Mouse (Mus musculus) liver, adult 2 months (tissue): ENCODE data around the gene H2-Aa. TPM values are rescaled to one million over a fixed set of nuclear protein-coding genes. Genes with fewer than 3 reads are reported as not detected.

Experiments
- DNase-seq: peaks from one replicate; pipeline ENCODE4 v3.0.0-alpha.2; 2011; ENCODE audit warnings: low read depth, low spot score; ENCODE audit errors: extremely low read depth
- H3K27ac ChIP-seq: fragments of 200-500 bp; replicated peaks from 2 replicates; pipeline ENCODE4 v1.5.1; 2012; ENCODE audit warnings: low read depth, mild to moderate bottlenecking, control low read depth, inconsistent platforms, low read length; ENCODE audit not compliant: insufficient read depth
- H3K27me3 ChIP-seq: fragments of 200-500 bp; 2 replicates; pipeline ENCODE4 v1.6.1; 2012; ENCODE audit warnings: mild to moderate bottlenecking, moderate library complexity, low read length, inconsistent platforms; ENCODE audit not compliant: control insufficient read depth, insufficient read depth
- H3K36me3 ChIP-seq: fragments of 200-500 bp; 2 replicates; pipeline ENCODE4 v1.6.1; 2012; ENCODE audit warnings: low read length, inconsistent platforms; ENCODE audit not compliant: control insufficient read depth, insufficient read depth
- H3K4me1 ChIP-seq: fragments of 200-500 bp; 2 replicates; pipeline ENCODE4 v1.6.1; 2011; ENCODE audit warnings: low read length; ENCODE audit not compliant: control insufficient read depth, insufficient read depth
- H3K4me3 ChIP-seq: fragments of 200-500 bp; 2 replicates; pipeline ENCODE4 v1.5.1; 2011; ENCODE audit warnings: low read depth, mild to moderate bottlenecking, control low read depth, low read length, moderate library complexity; ENCODE audit not compliant: insufficient read depth
- H3K79me2 ChIP-seq: fragments of 200-500 bp; 2 replicates; pipeline ENCODE4 v1.6.1; 2012; ENCODE audit warnings: inconsistent platforms, mild to moderate bottlenecking, low read length, moderate library complexity; ENCODE audit not compliant: control insufficient read depth, insufficient read depth
- H3K9ac ChIP-seq: fragments of 200-500 bp; 2 replicates; pipeline ENCODE4 v1.6.1; 2012; ENCODE audit warnings: low read depth, mild to moderate bottlenecking, control low read depth, inconsistent platforms, low read length
- CTCF ChIP-seq: fragments of 200-500 bp; IDR thresholded peaks from 2 replicates; pipeline ENCODE4 v1.5.1; 2011; ENCODE audit warnings: low read depth, low read length, control low read depth
- POLR2A ChIP-seq: fragments of 200-500 bp; IDR thresholded peaks from 2 replicates; pipeline ENCODE4 v1.6.1; 2011; ENCODE audit warnings: low read length, control low read depth; ENCODE audit not compliant: insufficient read depth; ENCODE audit errors: extremely low read depth
- WGBS: fragments of 180-500 bp; shearing (Covaris S2); methylation state at CpG from one replicate; pipeline ENCODE4 v1.1.7; 2018; 5-methylcytosine and 5-hydroxymethylcytosine counted together
- polyA plus RNA-seq: library from polyadenylated mRNA; depleted of rRNA; stranded (reverse); fragments of >200 nt; gene quantifications from 2 replicates; pipeline ENCODE4 v1.2.3, GENCODE M21; 2012
- total RNA-seq: library from RNA; depleted of rRNA; stranded (reverse); fragments of >200 nt; gene quantifications from 2 replicates; pipeline ENCODE4 v1.2.3, GENCODE M21; 2014

Gene H2-Aa
- total and polyA plus RNA-seq, 2 experiments = 32.8 to 78.0 TPM

DNA sequence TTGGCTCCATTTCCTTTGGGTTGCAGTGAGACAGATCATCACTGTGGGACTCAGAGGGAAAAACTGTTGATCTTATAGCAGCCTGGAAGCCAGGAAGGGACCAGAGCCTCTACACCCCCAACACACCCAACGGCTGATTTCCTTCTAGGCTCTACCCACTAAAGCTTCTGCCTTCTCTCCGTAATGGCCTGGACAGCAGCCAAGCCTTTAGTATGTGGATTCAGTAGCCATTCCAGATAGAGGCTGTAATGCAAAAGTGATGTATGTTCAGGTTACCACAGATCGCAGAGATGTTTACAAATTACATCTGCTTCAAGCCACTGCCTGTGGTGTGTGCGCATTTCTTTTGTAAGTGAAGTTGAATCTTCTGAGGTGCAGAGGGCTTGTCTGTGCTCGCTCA lies 27.1 kb downstream of the H2-Aa start:
- Histone ChIP-seq H3K4me1 (peaks cover 5% of the 10 kb centered on the region), H3K79me2 (no peaks in the 10 kb centered on the region), H3K9ac (no peak overlapping the region), H3K27me3 (peaks cover 12% of the 10 kb centered on the region; the same call in 1 of the 2 replicates), H3K27ac (no peak overlapping the region), H3K4me3 (no peak overlapping the region), H3K36me3 (no peaks in the 10 kb centered on the region)
- no peak for DNase-seq
- 72% methylated on average over 5 of the region's 5 CpGs for whole genome bisulfite sequencing
- TF ChIP-seq CTCF = no peak
- no peak for TF ChIP-seq POLR2A

DNA sequence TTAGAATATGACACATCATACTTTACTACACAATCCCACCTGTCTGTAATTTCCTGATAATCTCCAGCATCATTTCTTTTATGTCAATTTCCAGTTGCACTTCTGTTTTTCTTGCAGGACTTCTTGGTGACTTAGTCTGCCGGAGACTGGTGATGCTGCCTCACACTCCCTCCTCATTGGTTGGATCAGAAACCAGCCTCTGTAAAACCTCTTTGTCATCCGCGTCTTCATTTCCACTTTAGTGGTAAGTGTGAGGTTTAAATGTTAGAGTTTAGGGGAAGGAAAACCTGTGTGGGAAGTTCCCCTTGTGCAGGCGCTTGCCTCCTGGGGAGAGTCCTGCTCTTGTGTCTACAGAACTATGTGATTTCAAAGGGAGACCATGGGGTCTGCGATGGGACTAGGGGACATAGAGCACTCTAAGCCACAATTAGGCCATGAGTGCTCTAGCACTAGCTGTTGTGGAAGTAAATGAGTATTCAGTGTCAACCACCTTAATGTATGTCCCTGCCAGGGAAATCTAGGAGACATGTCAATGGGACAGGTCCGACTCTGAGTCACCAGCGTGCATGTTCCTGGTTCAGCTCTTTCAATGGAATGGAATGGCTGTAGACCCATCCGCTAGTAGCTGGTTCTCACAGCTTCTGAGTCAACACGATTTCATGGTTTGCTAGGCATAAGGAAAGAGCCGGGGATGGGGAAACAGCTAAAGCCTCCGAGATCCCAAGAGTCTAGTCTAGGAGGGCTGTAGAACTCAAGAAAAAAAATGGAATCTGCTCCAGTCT lies 29.8 kb downstream of the H2-Aa start, which contains the start of gene H2-Ab1:
TSS of gene H2-Ab1 (plus strand) at position 96 of the 782 bp plus-strand sequence.
- peak; percentile 51 for DNase-seq
- Histone ChIP-seq H3K36me3 (no peaks in the 10 kb centered on the region), H3K9ac (no peak within 1 kb of the TSS), H3K27me3 (0 out of 2 replicates have a peak, but pooled peaks cover 2% of the 10 kb centered on the region), H3K4me1 (no peaks in the 10 kb centered on the region), H3K27ac (no peak within 1 kb of the TSS), H3K4me3 (no peak within 1 kb of the TSS), H3K79me2 (no peaks in the 10 kb centered on the region)
- no peak for TF ChIP-seq POLR2A
- no peak for TF ChIP-seq CTCF
- WGBS = 66% methylated on average over 11 of the region's 11 CpGs

GRCm38 (mm10) chr17:34256501-34256900 lies 31.1 kb downstream of the H2-Aa start:
- no peak for DNase-seq
- TF ChIP-seq CTCF (no peak), POLR2A (no peak)
- Histone ChIP-seq H3K79me2 (no peaks in the 10 kb centered on the region), H3K9ac (no peak overlapping the region), H3K27ac (no peak overlapping the region), H3K4me3 (no peak overlapping the region), H3K36me3 (no peaks in the 10 kb centered on the region), H3K27me3 (0 out of 2 replicates have a peak, but pooled peaks cover 2% of the 10 kb centered on the region), H3K4me1 (no peaks in the 10 kb centered on the region)
- 63% methylated on average over 5 of the region's 5 CpGs for WGBS

- WGBS = 55% methylated on average over 4 of the region's 4 CpGs
- TF ChIP-seq CTCF (peak; percentile 40; the same call in 1 of the 2 replicates), POLR2A (no peak)
- Histone ChIP-seq H3K27ac (no peak overlapping the region), H3K4me3 (no peak overlapping the region), H3K79me2 (no peaks in the 10 kb centered on the region), H3K36me3 (no peaks in the 10 kb centered on the region), H3K9ac (no peak overlapping the region), H3K4me1 (no peaks in the 10 kb centered on the region), H3K27me3 (no peaks in the 10 kb centered on the region)
- no peak for DNase-seq
These were observed 36.0 kb downstream of the H2-Aa start for GRCm38 (mm10) chr17:34251666-34252065.

DNA sequence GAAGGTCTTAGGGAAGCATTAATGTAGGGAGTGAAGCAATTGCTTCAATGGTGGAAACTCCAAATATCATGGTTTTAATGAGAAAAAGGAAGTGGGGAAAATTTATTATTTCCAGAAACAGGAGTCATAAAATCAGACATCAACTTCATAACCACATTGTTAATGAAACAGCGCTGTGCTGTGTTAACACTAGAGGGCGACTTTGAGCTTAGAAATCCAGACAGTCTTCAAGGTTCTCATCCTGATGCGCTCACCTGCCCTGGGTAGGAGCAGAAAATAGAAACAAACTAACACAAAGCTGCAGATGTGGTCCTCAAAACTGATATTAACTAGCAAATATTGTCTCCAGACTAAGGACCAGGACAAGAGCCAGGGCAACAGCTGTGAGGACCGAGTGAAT lies 37.7 kb downstream of the H2-Aa start:
- TF ChIP-seq CTCF = peak; percentile 31
- TF ChIP-seq POLR2A = no peak
- H3K4me1 ChIP-seq = no peaks in the 10 kb centered on the region
- WGBS = 20% methylated on average over 4 of the region's 4 CpGs
- DNase-seq = peak; percentile 56
- no peaks in the 10 kb centered on the region for H3K27me3 ChIP-seq
- no peaks in the 10 kb centered on the region for H3K79me2 ChIP-seq
- no peak overlapping the region for H3K9ac ChIP-seq
- H3K27ac ChIP-seq = no peak overlapping the region
- no peaks in the 10 kb centered on the region for H3K36me3 ChIP-seq
- no peak overlapping the region for H3K4me3 ChIP-seq

DNA sequence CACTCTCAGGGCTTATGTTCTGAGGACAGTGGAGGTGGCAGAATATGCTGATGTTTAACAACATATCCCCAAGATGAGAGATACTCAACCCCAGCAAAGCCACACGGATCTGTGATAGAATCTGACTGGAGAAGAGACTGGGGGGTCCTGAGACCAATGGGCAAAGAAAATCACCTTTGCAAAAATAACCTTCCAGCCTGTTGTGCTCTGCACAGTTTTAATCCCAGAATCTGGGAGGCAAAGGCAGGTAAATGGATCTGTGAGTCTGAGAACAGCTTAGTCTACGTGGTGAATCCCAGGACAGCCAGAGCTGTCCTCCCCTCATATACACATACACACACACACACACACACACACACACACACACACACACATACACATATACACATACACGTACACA lies 38.3 kb downstream of the H2-Aa start:
- no peak overlapping the region for H3K27ac ChIP-seq
- no peaks in the 10 kb centered on the region for H3K79me2 ChIP-seq
- WGBS = 35% methylated on average over 3 of the region's 3 CpGs
- no peaks in the 10 kb centered on the region for H3K36me3 ChIP-seq
- no peak for TF ChIP-seq POLR2A
- TF ChIP-seq CTCF = no peak
- H3K27me3 ChIP-seq = no peaks in the 10 kb centered on the region
- H3K4me3 ChIP-seq = no peak overlapping the region
- H3K9ac ChIP-seq = no peak overlapping the region
- no peak for DNase-seq
- H3K4me1 ChIP-seq = no peaks in the 10 kb centered on the region
